Mouse (Mus musculus) lung, adult 2 months (tissue): ENCODE measurements around the gene Oaz3.

ENCODE experiments used
- CTCF ChIP-seq: fragments of 200-500 bp; IDR thresholded peaks from 2 replicates; pipeline ENCODE4 v1.5.1; 2011; ENCODE audit warnings: mild to moderate bottlenecking, low read length, control low read depth; ENCODE audit not compliant: insufficient read depth
- POLR2A ChIP-seq: fragments of 200-500 bp; IDR thresholded peaks from 2 replicates; pipeline ENCODE4 v1.6.1; 2011; ENCODE audit warnings: low read depth, mild to moderate bottlenecking, control low read depth, low read length, borderline replicate concordance; ENCODE audit errors: extremely low read depth

- TF ChIP-seq CTCF (no peak), POLR2A (no peak)
These were observed 39.2 kb upstream of the Oaz3 start for GRCm38 (mm10) chr3:94482764-94483385.
